Mouse (Mus musculus) kidney, adult 2 months (tissue): ENCODE results near the gene H2-T22. TPM values are rescaled to one million over a fixed set of nuclear protein-coding genes. Genes with fewer than 3 reads are reported as not detected.
"Not testable (repeated sequence)": the region's sequence is repeated elsewhere in the genome, so short reads cannot be mapped to it uniquely, and the experiment has no call there.

ENCODE experiments used
- DNase-seq: peaks from one replicate; pipeline ENCODE4 v3.0.0; 2021
- H3K27ac ChIP-seq: fragments of 200-500 bp; 2 replicates; pipeline ENCODE4 v1.5.1; 2012; ENCODE audit warnings: low read depth, low read length, control low read depth, inconsistent platforms; ENCODE audit not compliant: insufficient read depth
- H3K27me3 ChIP-seq: fragments of 200-500 bp; replicated peaks from 2 replicates; pipeline ENCODE4 v1.6.1; 2012; ENCODE audit warnings: mild to moderate bottlenecking, moderate library complexity, low read length, inconsistent platforms; ENCODE audit not compliant: control insufficient read depth, insufficient read depth
- H3K36me3 ChIP-seq: fragments of 200-500 bp; 2 replicates; pipeline ENCODE4 v1.6.1; 2012; ENCODE audit warnings: mild to moderate bottlenecking, moderate library complexity, low read length, inconsistent platforms; ENCODE audit not compliant: control insufficient read depth, insufficient read depth
- H3K4me1 ChIP-seq: fragments of 200-500 bp; 2 replicates; pipeline ENCODE4 v1.6.1; 2011; ENCODE audit warnings: low read length; ENCODE audit not compliant: control insufficient read depth, insufficient read depth
- H3K4me3 ChIP-seq: fragments of 200-500 bp; 2 replicates; pipeline ENCODE4 v1.5.1; 2011; ENCODE audit warnings: mild to moderate bottlenecking, low read depth, low read length, control low read depth; ENCODE audit not compliant: insufficient read depth
- CTCF ChIP-seq: fragments of 200-500 bp; conservative IDR thresholded peaks from 2 replicates; pipeline ENCODE4 v1.5.1; 2011; ENCODE audit warnings: low read depth, mild to moderate bottlenecking, control low read depth, low read length, moderate library complexity, mixed read lengths; ENCODE audit not compliant: insufficient read depth, insufficient read length
- POLR2A ChIP-seq: fragments of 200-500 bp; IDR thresholded peaks from one replicate; pipeline ENCODE4 v1.6.1; 2011; ENCODE audit warnings: low read depth, low read length, control low read depth
- WGBS: fragments of 180-500 bp; shearing (Covaris S2); methylation state at CpG from one replicate; pipeline ENCODE4 v1.1.7; 2018; 5-methylcytosine and 5-hydroxymethylcytosine counted together
- polyA plus RNA-seq: library from polyadenylated mRNA; depleted of rRNA; stranded (reverse); fragments of >200 nt; gene quantifications from 2 replicates; pipeline ENCODE4 v1.2.3, GENCODE M21; 2012

Gene H2-T22
- polyA plus RNA-seq, 1 experiment = 73.2 TPM

- no peaks in the 10 kb centered on the region; the same call in 1 of the 2 replicates for H3K4me1 ChIP-seq
- peak within 1 kb of the TSS; percentile 53 for H3K4me3 ChIP-seq
- no peaks in the 10 kb centered on the region for H3K27me3 ChIP-seq
- H3K27ac ChIP-seq = peak within 1 kb of the TSS; percentile 87
- no peak for TF ChIP-seq POLR2A
- TF ChIP-seq CTCF = peak; percentile 25; the same call in 1 of the 2 replicates
- 25% methylated on average over 15 of the region's 15 CpGs for WGBS
- H3K36me3 ChIP-seq = no peaks in the 10 kb centered on the region
- DNase-seq = peak; percentile 93
Observed at GRCm38 (mm10) chr17:36020191-36021073, 22.1 kb downstream of the H2-T22 start, which contains the start of gene H2-T24. Gene H2-T24, minus strand, starts transcription at chr17:36020560.

DNA sequence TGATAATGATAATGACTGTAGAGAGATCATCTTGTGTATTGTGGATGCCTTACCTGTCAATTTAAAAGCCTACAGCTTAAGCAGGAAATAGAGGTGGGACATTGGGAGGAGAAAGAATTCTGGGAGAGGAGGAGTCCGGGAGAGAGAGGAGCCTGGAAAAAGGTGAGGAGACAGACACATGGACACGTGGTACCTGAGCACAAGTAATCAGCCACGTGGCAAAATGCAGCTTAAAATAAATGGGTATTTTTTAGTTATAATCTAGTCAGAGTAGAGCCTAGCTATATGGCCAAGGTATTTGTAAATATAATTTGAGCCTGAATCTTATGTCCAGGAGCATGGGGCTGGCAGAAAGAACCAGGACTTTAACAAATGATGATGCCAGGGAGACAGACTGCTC lies 23.0 kb downstream of the H2-T22 start:
- WGBS = 49% methylated on average over 3 of the region's 3 CpGs
- Histone ChIP-seq H3K4me3 (peak overlapping the region; percentile 53), H3K4me1 (no peaks in the 10 kb centered on the region; the same call in 1 of the 2 replicates), H3K27me3 (no peaks in the 10 kb centered on the region), H3K36me3 (no peaks in the 10 kb centered on the region), H3K27ac (peak overlapping the region; percentile 87)
- DNase-seq = no peak
- TF ChIP-seq POLR2A = no peak
- no peak for TF ChIP-seq CTCF

- Histone ChIP-seq H3K4me3 (no peak overlapping the region), H3K4me1 (no peaks in the 10 kb centered on the region; the same call in 1 of the 2 replicates), H3K27ac (no peak overlapping the region), H3K36me3 (no peaks in the 10 kb centered on the region), H3K27me3 (no peaks in the 10 kb centered on the region)
- 61% methylated on average over 2 of the region's 2 CpGs for WGBS
- no peak for TF ChIP-seq CTCF
- no peak for TF ChIP-seq POLR2A
- peak; percentile 85 for DNase-seq
Observed at GRCm38 (mm10) chr17:36018979-36019378, 23.6 kb downstream of the H2-T22 start.

GRCm38 (mm10) chr17:36017046-36017445 lies 25.5 kb downstream of the H2-T22 start:
- TF ChIP-seq POLR2A (no peak), CTCF (no peak)
- no peak for DNase-seq
- Histone ChIP-seq H3K36me3 (no peaks in the 10 kb centered on the region), H3K27ac (no peak overlapping the region), H3K27me3 (no peaks in the 10 kb centered on the region), H3K4me1 (no peaks in the 10 kb centered on the region; the same call in 1 of the 2 replicates), H3K4me3 (no peak overlapping the region)
- 89% methylated on average over 5 of the region's 5 CpGs for WGBS

- WGBS = 90% methylated on average over 5 of the region's 5 CpGs
- Histone ChIP-seq H3K27ac (no peak overlapping the region), H3K4me1 (no peaks in the 10 kb centered on the region), H3K4me3 (no peak overlapping the region), H3K27me3 (no peaks in the 10 kb centered on the region), H3K36me3 (no peaks in the 10 kb centered on the region)
- no peak for DNase-seq
- TF ChIP-seq POLR2A (no peak), CTCF (no peak)
Observed at GRCm38 (mm10) chr17:36014977-36015376, 27.6 kb downstream of the H2-T22 start.

GRCm38 (mm10) chr17:36004409-36004808 lies 38.1 kb downstream of the H2-T22 start:
- not testable (repeated sequence) for H3K4me3 ChIP-seq, H3K27ac ChIP-seq, H3K36me3 ChIP-seq, H3K27me3 ChIP-seq, H3K4me1 ChIP-seq
- peak; percentile 63 for DNase-seq
- 81% methylated on average over 7 of the region's 7 CpGs for WGBS

DNA sequence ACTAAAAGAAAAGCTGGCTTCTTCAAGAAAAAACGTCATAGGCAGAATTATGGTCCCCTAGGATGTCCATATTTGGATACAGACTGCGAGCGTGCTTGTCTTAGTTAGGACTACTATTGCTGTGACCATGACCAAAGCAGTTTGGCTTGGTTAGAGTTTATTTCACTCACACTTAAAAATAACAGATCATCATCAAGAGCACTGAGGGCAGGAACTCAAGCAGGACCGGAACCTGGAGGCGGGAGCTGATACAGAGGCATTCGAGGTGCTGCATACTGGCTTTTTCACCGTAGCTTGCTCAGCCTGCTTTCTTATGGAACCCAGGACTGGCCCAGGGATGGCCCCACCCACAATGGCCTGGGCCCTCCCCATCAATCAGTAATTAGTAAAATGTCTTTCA lies 39.2 kb downstream of the H2-T22 start:
- no peak for DNase-seq
- Histone ChIP-seq H3K4me3 (no peak overlapping the region), H3K27ac (no peak overlapping the region), H3K27me3 (no peaks in the 10 kb centered on the region), H3K4me1 (no peaks in the 10 kb centered on the region; the same call in 1 of the 2 replicates), H3K36me3 (no peaks in the 10 kb centered on the region)
- TF ChIP-seq CTCF = no peak
- no peak for TF ChIP-seq POLR2A
- WGBS = 83% methylated on average over 7 of the region's 7 CpGs
